Mouse (Mus musculus) intestine, embryonic 14.5 days (tissue): ENCODE measurements around the gene Cmtm1. TPM values are rescaled to one million over a fixed set of nuclear protein-coding genes. Genes with fewer than 3 reads are reported as not detected.
"Not testable (repeated sequence)": the region's sequence is repeated elsewhere in the genome, so short reads cannot be mapped to it uniquely, and the experiment has no call there.

Experiments used
- ATAC-seq: fragments of 200-750 bp; cut with Nextera tagmentation; replicated peaks from 2 replicates; pipeline ENCODE4 v1.8.0; 2017; ENCODE audit warnings: low read depth, moderate number of reproducible peaks, moderate TSS enrichment, moderate library complexity; ENCODE audit not compliant: low FRiP score, low TSS enrichment
- DNase-seq: peaks from one replicate; pipeline ENCODE4 v3.0.0-alpha.2; 2018; ENCODE audit warnings: low spot score
- H3K27ac ChIP-seq: fragments of 300-500 bp; sonication (generic); 2 replicates; pipeline ENCODE4 v1.5.1; 2014; ENCODE audit warnings: low read depth, mild to moderate bottlenecking, control low read depth
- H3K27me3 ChIP-seq: fragments of 300-500 bp; sonication (generic); replicated peaks from 2 replicates; pipeline ENCODE4 v1.6.1; 2014; ENCODE audit warnings: low read length, control low read depth; ENCODE audit not compliant: control insufficient read depth, insufficient read depth
- H3K36me3 ChIP-seq: fragments of 300-500 bp; sonication (generic); 2 replicates; pipeline ENCODE4 v1.6.1; 2014; ENCODE audit warnings: low read length, control low read depth; ENCODE audit not compliant: control insufficient read depth, insufficient read depth
- H3K4me1 ChIP-seq: fragments of 300-500 bp; sonication (generic); replicated peaks from 2 replicates; pipeline ENCODE4 v1.6.1; 2014; ENCODE audit warnings: low read length, control low read depth, mixed read lengths; ENCODE audit not compliant: control insufficient read depth, insufficient read depth
- H3K4me2 ChIP-seq: fragments of 300-500 bp; sonication (generic); 2 replicates; pipeline ENCODE4 v1.6.1; 2014; ENCODE audit warnings: low read length
- H3K4me3 ChIP-seq: fragments of 300-500 bp; sonication (generic); 2 replicates; pipeline ENCODE4 v1.5.1; 2014; ENCODE audit warnings: low read depth, low read length, control low read depth, mixed read lengths
- H3K9ac ChIP-seq: fragments of 300-500 bp; sonication (generic); 2 replicates; pipeline ENCODE4 v1.6.1; 2014; ENCODE audit warnings: mild to moderate bottlenecking, low read length
- H3K9me3 ChIP-seq: fragments of 300-500 bp; sonication (generic); 2 replicates; pipeline ENCODE4 v1.6.1; 2016; ENCODE audit warnings: low read length, control low read depth; ENCODE audit not compliant: control insufficient read depth
- WGBS: fragments of 180-500 bp; shearing (Covaris S2); extraction: QIAGEN DNeasy Blood & Tissue Kit; methylation state at CpG from one replicate; pipeline ENCODE4 v1.1.7; 2014; 5-methylcytosine and 5-hydroxymethylcytosine counted together
- polyA plus RNA-seq: library from polyadenylated mRNA; unstranded; fragments of >200 nt; fragmentation: Nextera tagmentation; extraction: Ambion mirVana; gene quantifications from 2 replicates; pipeline ENCODE4 v1.2.1, GENCODE M21; 2014

Cmtm1 gene
- polyA plus RNA-seq, 1 experiment from 2014 or later: not detected

- DNase-seq (no peak), ATAC-seq (no peak)
- Histone ChIP-seq H3K4me2 (no peak overlapping the region), H3K4me3 (no peak overlapping the region), H3K36me3 (no peaks in the 10 kb centered on the region), H3K27ac (no peak overlapping the region), H3K4me1 (peaks cover 1% of the 10 kb centered on the region), H3K9ac (no peak overlapping the region), H3K27me3 (no peaks in the 10 kb centered on the region), H3K9me3 (no peaks in the 10 kb centered on the region)
- 68% methylated on average over 1 of the region's 1 CpGs for WGBS
Measured at GRCm38 (mm10) chr8:104334196-104334595, 24.3 kb upstream of the Cmtm1 start.

DNA sequence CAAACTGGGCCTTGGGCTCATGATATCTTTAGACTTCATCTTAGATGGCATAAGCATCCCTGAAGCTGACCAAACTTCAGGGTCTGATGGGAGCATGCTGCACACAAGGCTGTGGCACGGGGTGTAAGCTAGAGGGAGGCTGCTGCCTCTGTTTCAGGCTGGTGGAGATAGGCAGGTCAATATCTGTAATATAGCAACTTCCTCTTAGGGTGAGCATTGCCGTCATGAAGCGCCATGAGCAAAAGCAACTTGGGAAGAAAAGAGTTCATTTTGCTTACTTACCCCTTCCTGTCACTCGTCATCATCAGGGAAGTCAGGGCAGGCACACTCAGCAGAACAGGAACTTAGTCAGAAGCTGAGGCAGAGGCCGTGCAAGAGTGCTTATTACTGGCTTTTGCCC, 23.8 kb upstream of the Cmtm1 start:
- Histone ChIP-seq H3K9ac (no peak overlapping the region), H3K27ac (no peak overlapping the region), H3K27me3 (no peaks in the 10 kb centered on the region), H3K4me2 (no peak overlapping the region), H3K9me3 (no peaks in the 10 kb centered on the region), H3K4me3 (no peak overlapping the region), H3K36me3 (no peaks in the 10 kb centered on the region), H3K4me1 (no peaks in the 10 kb centered on the region)
- DNase-seq (no peak), ATAC-seq (no peak)
- 70% methylated on average over 5 of the region's 5 CpGs for WGBS

DNA sequence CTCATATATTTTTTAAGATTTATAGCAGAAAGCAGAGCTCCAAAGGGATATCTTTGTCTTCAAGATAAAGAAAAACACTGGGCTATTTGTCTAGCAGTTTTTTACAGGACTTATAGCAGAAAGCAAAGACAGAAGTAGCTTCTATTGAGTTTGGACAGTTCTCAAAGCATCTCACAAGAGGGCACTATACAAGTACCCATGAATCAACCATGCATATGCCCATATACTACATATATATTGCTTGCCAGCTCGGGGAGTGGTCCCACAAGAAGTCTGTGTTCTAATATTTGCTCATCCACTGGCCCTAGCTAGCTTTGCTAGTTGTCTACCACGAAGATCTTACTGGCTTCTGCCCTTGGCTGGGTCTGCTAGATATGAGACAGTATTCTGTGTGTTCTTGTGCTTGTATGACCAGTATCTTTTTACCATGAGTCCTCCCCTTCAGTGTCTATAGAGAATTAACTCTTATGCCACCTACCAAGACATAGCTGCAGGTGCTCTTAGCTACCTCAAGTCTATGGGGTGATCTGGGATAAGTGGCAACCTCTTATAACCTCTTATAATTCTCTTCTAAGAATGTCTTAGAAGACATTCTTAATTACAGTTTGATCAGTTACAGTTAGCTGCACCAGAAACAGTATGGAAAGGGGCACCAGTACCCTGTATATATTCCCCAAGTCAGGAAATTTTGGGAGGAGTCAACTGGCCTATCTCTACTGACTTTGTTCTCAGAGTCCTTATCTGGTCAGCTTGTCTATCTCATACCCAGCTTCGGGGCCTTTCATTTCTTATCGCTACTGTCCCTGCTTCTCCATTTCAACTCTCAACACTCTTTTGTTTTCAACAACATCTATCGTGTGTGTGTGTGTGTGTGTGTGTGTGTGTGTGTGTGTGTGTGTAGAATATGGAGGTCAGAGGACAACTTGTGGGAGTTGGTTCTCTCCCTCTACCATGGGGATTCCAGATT, 23.0 kb upstream of the Cmtm1 start:
- H3K4me3 ChIP-seq: no peak overlapping the region
- H3K4me1 ChIP-seq: no peaks in the 10 kb centered on the region
- H3K9ac ChIP-seq: no peak overlapping the region
- no peak for ATAC-seq
- no peaks in the 10 kb centered on the region for H3K9me3 ChIP-seq
- H3K27me3 ChIP-seq: no peaks in the 10 kb centered on the region
- no peak overlapping the region for H3K27ac ChIP-seq
- 84% methylated on average over 5 of the region's 5 CpGs for WGBS
- no peaks in the 10 kb centered on the region for H3K36me3 ChIP-seq
- H3K4me2 ChIP-seq: no peak overlapping the region
- DNase-seq: no peak

DNA sequence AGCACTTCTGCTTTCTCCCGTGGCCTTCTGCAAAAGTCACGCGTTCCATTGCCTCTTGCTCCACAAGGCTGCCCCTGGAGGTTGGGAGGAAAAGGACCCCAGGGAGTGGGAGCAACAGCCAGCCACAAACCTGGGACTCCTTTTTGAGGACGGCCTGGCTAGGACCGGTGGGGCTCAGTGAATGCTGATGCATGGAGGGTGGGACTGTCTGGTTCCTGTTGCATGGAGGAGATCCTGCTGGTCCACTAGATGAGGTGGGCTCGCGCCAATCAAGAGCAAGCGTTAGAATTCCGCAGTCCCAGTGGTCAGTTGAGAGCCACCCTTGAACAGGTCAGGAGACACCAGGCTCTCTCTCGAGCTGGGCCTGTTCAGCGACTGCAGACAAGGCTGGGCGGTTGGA, 12.0 kb upstream of the Cmtm1 start, which contains the start of gene Cmtm2b:
Gene Cmtm2b (plus strand): TSS at position 301 of the 400 bp plus-strand sequence.
- H3K27me3 ChIP-seq, H3K9ac ChIP-seq, H3K27ac ChIP-seq, H3K36me3 ChIP-seq, H3K9me3 ChIP-seq, H3K4me3 ChIP-seq, H3K4me2 ChIP-seq, DNase-seq, H3K4me1 ChIP-seq, ATAC-seq: not testable (repeated sequence)
- 90% methylated on average over 12 of the region's 12 CpGs for WGBS

- not testable (repeated sequence) for H3K27me3 ChIP-seq, H3K9ac ChIP-seq, H3K4me3 ChIP-seq, H3K9me3 ChIP-seq, H3K4me2 ChIP-seq, DNase-seq, H3K4me1 ChIP-seq, H3K27ac ChIP-seq, H3K36me3 ChIP-seq, ATAC-seq
- WGBS: 75% methylated on average over 8 of the region's 11 CpGs
Measured at GRCm38 (mm10) chr8:104321267-104321666, 11.3 kb upstream of the Cmtm1 start, which contains the start of gene Gm11020. TSS of gene Gm11020 (plus strand) at chr8:104321567.

DNA sequence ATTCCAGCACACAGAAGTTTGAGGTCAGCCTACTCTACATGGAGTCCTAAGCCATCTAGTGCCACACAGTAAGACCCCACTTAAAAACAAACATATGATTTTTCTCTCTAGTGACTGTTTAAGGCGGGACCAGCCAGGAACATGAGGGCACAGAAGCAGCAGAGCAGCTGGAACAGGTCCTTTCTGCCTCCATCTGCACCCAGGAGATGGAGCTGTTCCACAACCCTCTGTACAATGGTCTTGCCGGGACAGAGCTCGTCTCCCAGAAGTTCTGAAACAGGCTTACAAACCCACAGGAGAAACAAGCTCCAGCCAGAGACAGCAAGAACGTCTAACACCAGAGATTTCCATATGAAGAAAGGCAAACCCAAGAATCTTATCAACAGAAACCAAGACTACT, 3.4 kb upstream of the Cmtm1 start:
- Histone ChIP-seq H3K9me3 (no peaks in the 10 kb centered on the region), H3K27ac (no peak overlapping the region), H3K9ac (no peak overlapping the region), H3K4me1 (no peaks in the 10 kb centered on the region), H3K36me3 (no peaks in the 10 kb centered on the region), H3K4me3 (no peak overlapping the region), H3K4me2 (no peak overlapping the region), H3K27me3 (no peaks in the 10 kb centered on the region)
- 63% methylated on average over 4 of the region's 4 CpGs for WGBS
- DNase-seq: no peak
- ATAC-seq: no peak

GRCm38 (mm10) chr8:104312023-104312422, 2.1 kb upstream of the Cmtm1 start:
- DNase-seq, H3K36me3 ChIP-seq, H3K4me2 ChIP-seq, H3K9me3 ChIP-seq, ATAC-seq, H3K4me3 ChIP-seq, H3K4me1 ChIP-seq, H3K9ac ChIP-seq, H3K27ac ChIP-seq, H3K27me3 ChIP-seq: not testable (repeated sequence)
- WGBS: 88% methylated on average over 3 of the region's 3 CpGs

- not testable (repeated sequence) for H3K9me3 ChIP-seq, H3K9ac ChIP-seq, DNase-seq, H3K4me3 ChIP-seq, H3K36me3 ChIP-seq, H3K27me3 ChIP-seq, H3K4me2 ChIP-seq, H3K27ac ChIP-seq, H3K4me1 ChIP-seq, ATAC-seq
- 39% methylated on average over 6 of the region's 6 CpGs for WGBS
Measured at GRCm38 (mm10) chr8:104308341-104308740, 1.6 kb downstream of the Cmtm1 start.

GRCm38 (mm10) chr8:104304962-104305361, 5.0 kb downstream of the Cmtm1 start:
- 88% methylated on average over 11 of the region's 11 CpGs for WGBS
- H3K27me3 ChIP-seq: no peaks in the 10 kb centered on the region
- DNase-seq (no peak), ATAC-seq (no peak)
- no peaks in the 10 kb centered on the region for H3K4me1 ChIP-seq
- H3K4me2 ChIP-seq: no peak overlapping the region
- no peak overlapping the region for H3K27ac ChIP-seq
- H3K4me3 ChIP-seq: no peak overlapping the region
- H3K9ac ChIP-seq: no peak overlapping the region
- no peaks in the 10 kb centered on the region for H3K36me3 ChIP-seq
- no peaks in the 10 kb centered on the region for H3K9me3 ChIP-seq
